Mouse (Mus musculus) layer of hippocampus, postnatal 36 days (tissue): Measurements from ENCODE around the gene Mok. TPM values are rescaled to one million over a fixed set of nuclear protein-coding genes. Genes with fewer than 3 reads are reported as not detected.

ENCODE experiments used
- DNase-seq, 2 experiments: peaks; one replicate each; pipeline ENCODE4 v3.0.0; 2022
- total RNA-seq, 2 experiments: library from RNA; stranded (reverse); gene quantifications; 2 replicates each; pipeline ENCODE4 v1.2.3; 2021

Gene Mok
- total RNA-seq, 2 experiments from 2014 or later: 11.8 TPM

DNA sequence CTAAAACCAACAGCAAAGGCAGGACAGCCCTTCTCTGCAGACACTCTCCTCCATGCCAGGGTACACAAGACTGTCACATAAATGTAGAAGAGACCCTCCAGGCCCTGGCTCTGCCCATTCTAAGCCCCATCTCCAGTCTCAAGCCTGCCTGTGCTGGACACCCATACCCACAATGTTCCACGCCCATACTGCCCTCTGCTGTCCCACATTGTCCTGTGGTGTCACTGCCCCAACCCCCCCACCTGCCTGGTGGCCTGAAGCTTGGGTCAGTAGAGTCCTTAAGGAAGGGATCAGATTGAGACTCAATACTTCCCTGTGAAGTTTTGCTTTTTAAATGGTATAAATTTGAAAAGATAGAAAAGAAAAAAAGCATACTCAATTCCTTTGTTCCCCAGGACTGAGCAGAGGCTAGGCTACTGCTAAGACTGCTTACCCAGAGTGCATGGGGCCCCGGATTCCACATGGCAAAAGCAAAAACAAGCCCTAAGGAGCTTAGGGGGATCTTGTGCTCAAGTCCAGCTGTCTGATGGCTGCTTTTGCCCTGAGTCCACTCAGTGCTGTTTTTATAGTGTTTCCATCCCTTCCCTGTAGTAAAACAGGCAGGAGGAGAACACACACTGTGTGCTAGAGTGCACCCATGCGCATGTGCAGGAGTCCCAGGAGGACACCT is 34.3 kb downstream of the Mok start:
- DNase-seq: peak in 1 of 2 experiments; percentile 32

DNA sequence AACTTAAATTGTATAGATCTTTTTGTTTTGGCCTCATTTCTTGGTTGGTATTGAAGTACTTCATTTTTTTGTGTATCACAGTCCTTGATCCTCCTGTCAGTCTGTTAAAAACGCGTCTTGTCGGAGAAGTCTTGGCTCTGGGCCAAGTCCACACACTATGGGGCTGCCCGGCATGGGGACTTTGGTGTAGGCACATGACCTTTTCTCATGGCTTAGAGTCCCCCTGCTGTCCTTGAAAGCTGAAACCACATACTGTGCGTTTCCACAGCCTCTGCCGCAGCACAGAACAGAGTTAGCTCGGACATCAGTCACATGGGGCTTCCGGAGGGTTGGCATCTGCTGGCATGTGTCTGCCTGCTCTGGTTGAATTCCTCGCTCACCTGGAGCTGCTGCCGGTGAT is 36.5 kb downstream of the Mok start:
- DNase-seq: no peak

DNA sequence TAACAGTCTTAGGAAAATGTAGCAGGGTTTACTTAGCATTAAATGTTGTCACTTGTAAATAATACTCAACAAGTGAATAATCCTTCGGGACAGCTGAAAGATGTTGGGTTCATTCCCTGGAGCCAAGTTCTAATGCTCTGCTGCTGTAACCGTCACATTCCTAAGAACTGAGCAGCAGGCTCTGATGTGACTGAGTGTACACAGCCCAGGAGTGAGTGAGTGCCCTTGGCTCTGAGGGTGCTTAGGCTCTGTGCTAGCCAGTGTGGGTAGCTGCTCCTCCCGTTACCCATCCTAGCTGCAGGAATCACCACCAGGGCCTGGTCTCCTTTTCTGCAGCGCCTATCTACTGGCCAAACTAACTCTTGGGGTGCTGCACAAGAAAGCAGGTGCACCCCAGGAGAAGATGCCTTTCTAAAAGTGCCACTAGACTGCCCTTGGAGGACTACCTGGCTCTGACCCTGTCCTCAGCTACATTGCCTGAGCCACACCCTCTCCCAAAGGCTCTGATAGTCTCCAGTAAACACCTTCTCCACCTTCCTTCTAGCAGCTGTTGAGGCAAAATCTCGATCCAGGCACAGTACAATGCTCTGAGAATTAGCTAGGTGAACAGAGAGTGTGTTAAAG is 38.0 kb downstream of the Mok start:
- no peak for DNase-seq

DNA sequence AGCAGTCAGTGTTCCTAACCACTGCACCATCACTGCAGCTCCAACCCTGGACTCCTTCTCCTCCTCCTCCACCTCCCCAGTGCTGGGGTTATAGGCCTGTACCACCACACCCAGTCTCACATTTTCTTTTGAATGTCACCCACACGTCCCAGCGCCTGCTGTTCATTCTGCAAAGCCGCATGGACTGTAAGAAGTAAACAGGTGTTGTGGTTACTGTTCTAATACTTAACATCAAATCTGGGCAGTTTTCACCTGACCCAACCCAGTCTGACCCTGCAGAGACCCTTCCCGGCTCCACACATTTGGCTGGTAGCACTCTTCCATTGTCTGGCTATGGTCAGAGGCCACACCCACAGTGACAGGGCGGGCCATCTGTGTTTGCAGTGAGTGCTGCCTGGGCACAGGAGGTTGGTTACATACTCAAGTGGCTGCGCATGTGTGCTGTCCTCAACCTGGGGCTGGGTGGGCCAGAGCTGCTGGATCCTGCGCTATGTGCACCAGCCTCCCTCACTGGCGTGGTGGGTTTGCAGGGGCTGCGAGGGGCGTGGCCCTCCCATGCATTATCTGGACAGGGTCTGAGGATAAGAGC is 38.8 kb downstream of the Mok start:
- DNase-seq: no peak

DNA sequence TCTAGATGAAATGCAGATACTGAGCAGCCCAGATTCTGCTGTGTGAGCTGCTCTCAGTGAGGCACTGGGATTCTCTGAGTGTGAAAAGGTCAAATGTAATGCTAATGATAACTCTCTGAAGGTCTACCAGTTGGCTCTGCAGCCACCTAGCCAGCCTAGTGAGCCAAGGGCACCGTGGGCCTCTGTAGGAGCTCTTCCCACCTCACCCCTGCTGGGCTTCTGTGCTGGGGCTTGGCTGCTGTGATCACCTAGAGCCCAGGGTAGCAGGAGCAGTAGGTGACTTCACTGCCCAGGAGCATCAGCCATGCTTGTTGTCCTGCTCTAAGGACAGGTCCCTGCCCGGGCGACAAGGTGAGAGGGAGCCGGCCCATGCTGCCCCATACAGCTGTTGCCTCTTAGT is 41.5 kb downstream of the Mok start:
- no peak for DNase-seq

DNA sequence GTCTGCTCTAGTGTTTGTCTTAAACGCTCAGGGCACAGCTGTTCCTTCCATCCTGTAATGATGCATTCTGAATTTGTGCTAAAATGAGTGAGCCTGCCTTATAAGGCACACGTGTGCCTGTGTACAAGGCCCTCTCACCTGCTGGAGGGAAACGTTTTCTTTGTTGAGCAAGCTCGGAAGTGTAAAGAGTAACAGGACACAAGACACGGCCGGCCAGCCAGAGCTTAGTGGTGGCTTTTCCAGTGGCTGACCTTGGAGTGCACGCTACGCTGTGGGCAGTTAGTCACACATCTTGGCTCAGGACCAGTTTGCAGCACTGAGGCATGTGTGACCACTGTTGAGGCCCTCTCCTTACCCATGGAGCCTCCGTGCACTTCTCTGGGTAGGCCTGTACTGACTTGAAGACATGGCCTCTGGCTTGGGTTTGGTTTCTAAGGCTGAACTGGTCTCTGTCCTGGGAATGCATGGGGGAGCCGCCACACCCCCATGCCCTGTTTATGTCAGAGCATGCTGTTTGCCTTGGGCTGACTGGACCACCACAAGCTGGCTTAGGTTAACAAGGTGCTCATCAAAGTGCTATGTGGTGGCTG is 42.8 kb downstream of the Mok start:
- DNase-seq: no peak

DNA sequence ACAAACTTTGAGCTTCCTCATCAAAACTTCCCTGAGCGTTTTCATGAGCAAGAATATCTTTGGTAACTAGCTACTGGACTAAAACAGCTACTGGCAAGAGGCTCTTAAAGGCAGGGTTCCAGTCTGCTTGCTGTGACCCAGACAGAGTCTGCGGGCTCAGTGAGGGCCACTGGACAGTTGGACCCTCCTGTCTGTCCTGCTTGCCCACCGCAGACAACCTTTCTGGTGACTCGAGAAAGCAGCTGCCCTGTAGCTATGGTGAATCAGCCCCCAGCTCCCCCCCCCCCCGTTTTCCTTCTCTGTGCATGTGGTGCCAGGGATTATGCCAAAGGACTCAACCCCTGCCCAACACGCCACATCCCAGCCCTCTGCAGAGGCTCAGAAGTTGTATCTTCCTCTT is 43.5 kb downstream of the Mok start:
- no peak for DNase-seq

DNA sequence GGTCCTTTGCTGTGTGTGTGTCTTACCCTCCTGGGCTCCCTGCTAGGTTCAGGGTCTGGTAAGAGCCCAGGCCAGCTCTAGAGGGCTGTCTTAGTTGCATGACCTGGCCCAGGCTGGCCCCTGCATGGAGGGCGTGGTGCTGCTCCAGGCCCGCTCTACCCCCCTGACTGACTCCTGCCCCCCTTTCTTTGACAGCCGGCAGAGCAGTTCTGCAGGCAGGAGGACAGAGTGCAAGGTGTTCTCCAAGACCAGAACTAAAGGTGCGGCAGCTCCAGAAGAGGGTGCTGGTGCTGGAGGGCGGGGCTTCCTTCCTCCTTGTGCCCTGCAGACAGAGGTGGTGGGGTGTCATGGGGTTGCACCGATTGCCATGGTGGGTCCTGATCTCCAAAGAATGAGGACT is 44.0 kb downstream of the Mok start:
- no peak for DNase-seq

DNA sequence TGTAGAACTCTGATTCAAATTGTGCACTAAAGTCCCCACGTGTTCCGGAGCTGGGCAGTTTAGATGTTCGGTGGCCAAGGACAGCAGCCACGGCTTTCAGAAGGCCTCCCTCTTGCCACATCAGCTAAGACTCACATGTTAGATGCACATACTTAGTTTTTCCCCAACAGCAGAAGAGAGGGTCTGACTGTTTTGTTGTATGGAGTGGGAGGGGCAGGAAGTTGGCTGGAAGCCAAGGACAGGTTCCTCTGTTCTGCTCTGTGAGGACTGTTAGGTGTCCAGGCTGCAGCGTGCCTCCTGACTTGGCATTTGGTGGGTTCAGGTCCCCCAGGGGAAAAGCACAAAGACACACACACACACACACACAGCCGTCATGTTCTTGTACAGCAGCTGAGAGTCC is 45.7 kb downstream of the Mok start:
- no peak for DNase-seq

DNA sequence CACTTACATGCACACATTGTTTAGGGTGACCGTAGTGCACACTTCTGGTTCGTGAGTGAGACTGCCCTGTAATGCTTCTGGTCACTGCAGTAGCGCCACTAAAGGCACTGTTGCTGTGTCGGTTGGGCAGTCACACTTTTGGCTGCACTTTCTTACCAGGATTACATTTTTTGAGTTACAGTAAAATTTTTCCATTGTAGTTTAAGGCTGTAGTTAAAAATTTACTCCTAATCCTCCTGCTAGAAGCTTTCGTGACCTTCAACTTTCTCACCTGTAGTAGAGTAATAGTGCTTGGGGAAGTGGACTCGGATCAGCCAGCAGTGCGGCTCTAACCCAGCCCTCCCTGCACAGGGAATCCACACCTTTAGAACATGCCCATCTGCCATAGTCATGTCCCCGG is 49.7 kb downstream of the Mok start:
- DNase-seq: no peak

DNA sequence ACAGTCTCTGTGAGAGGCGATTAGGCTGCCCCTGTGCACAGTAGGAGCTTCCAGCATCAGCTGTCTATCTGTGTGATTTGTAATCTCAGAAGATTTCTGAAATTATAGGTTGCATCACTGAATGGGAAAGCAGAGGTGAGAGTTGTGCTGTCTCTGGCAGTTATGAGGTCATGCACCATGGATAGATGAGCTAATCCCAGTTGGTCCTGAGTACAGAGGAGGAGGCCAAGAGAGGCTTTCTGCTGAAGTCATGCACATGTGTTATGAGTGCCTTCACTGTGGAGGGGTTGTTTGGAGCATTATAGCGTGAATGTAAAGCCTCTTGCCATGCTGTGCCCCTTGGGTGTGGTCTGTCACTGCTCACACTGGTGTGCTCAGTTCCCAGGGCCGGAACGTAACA is 50.2 kb downstream of the Mok start:
- no peak for DNase-seq

DNA sequence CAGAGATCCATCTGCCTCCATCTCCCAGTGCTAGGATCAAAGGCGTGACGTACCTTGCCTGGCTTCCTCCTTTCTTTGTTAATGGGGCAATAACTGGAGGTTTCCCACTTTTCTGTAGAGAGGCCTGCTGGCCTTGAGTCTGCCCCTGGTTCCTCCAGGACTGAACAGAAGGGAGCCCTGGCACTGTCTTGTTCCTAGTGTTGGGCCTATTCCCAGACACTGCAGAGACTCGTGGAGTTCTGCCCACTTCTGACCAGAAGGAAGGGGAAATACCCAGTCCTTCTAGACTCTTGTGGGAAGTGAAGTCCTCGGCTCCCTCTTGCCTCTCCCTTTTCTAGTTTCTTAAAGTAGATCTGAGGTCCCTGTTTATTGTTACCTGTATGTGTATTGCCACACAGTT is 54.5 kb downstream of the Mok start:
- DNase-seq: no peak

DNA sequence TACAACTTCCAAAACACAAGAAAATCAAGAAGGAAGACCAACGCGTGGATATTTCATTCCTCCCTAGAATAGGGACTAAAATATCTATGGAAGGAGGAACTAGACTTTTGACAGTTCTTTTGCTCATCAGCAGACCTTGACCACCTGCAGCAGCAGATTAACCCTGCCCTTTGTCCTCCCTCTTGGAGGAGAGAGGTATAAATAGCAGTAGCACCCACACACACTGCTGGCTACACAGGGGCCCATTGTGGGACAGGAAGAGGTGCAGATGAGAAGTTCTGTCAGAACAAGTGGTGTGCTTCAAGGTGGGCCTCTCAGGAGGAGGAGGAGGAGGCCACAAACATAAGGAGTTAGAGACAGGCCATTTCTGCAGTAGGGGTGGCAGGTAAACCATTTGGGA is 56.5 kb downstream of the Mok start:
- no peak for DNase-seq

DNA sequence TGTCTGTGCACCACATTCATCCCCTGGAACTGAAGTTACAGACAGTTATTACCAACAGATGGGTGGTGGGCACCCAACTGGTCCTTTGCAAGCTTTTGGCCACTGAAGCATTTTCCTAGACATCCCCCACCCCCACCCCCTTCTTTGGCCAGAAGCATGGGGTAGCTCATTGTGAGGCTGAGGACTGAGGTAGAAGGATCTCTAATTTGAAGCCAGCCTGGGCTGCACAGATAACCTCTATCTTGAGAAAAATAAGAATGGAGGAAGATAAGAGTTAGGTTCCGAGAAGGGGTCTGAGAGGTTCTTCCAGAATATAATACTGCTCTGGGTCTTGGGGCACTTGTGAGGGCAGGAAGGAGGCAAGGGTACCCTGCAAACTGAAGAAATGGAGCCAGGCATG is 58.5 kb downstream of the Mok start:
- DNase-seq: no peak

DNA sequence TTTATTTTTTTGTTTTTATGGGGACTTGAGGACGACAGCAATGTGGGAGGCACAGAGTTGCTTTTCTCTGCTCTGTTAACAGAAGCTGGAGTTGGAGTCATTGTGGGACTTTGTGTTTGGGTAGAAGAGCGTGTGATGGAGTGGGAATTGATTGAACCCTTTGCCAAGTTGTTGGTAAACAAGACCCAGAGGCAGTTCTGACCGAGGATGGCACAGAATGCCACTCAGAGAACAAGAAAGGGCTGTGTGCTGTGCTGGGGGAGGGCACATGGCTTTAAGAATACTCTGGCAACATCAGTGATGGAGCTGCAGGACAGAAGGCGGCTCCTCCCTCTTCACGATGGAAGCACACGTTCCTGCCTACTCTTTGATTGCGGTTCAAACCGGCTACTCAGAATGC is 59.6 kb downstream of the Mok start:
- peak; percentile 51 to 54 for DNase-seq

DNA sequence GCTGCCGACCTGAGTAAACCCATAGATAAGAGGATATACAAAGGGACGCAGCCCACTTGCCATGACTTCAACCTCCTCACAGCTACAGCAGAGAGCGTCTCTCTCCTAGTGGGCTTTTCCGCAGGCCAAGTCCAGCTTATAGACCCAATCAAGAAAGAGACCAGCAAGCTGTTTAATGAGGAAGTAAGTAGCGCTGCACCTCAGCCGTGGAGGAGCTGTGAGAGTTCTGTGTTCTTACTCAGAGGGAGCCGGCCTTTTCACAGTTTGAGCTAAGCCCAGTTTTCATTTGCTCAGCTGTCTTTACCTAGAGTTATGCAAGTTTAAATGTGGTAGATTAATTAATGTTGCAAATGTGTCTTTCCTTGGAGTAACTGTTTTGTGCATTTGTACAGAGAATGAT is 61.4 kb downstream of the Mok start:
- no peak for DNase-seq

DNA sequence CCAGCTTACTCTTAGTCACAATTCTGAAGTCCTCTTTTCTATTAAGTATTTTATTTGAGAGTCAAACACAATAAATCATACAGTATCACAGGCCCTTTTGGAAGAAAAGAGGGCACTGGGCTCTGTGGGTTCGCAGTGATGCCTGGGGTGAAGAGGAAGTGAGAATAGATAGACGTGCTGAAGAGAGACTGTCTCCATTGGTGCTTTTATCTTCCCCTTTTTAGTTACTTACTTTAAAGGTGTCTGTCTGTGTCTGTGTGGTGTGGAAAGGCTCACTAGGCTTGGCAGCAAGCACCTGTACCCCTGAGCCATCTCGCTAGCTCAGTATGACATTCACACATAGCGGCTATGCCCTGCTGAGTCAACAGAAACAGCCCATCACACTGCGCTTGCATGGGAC is 62.9 kb downstream of the Mok start:
- no peak for DNase-seq

DNA sequence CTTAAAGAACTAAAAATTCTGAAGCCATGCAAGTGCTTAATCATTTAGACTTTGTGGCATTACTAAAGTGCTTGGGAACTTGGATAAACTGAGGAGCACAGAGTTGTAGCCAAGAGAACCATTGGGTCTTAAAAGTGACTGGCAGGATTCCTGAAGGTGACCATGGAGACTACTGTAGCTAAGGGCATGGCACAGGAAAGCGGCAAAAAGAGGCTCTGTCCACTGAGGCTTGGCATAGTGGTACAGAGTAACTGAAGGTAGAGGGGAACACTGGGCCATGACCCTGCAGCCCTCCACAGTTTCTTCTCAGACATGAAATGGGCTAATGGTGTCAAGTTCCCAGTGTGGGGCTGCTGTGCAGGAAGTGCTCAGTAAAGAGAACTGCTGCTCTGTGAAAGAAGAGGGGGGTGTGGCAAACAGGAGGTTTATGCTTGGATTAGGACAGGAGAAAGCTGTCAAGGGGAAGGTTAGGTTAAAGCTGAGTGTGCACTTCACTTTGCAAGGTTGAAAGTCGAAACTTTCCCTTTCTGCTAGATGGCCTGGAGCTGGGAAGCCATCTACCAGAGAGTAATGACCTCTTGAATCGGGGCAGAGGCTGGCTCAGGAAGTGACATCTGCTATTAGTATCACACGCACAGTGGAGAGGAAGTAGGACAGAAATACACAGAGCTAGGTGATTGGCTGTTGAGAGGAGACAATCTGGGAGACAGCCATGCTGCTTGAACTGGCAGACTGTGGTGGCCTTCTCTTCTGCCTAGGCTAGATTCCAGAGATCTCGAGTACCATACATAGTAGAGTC is 64.9 kb downstream of the Mok start:
- no peak for DNase-seq

DNA sequence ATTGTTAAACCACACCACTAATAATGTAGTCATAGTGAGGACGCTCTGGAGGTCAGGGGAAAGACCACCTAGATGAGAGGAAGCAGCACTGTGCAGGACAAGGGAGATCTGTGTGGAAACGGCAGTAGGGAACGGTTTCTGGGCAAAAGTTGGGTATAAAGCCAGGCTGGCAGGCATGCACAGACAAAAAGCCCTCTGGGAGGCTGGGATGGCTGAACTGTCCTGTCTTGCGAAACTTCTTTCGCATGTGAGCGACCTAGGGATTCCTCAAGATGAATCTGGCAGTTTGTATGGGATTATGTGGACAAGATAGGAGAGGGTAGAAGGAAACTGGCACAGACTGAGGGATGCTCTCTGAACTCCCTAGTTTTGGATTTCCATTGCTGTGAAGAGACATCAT is 68.8 kb downstream of the Mok start:
- DNase-seq: no peak

DNA sequence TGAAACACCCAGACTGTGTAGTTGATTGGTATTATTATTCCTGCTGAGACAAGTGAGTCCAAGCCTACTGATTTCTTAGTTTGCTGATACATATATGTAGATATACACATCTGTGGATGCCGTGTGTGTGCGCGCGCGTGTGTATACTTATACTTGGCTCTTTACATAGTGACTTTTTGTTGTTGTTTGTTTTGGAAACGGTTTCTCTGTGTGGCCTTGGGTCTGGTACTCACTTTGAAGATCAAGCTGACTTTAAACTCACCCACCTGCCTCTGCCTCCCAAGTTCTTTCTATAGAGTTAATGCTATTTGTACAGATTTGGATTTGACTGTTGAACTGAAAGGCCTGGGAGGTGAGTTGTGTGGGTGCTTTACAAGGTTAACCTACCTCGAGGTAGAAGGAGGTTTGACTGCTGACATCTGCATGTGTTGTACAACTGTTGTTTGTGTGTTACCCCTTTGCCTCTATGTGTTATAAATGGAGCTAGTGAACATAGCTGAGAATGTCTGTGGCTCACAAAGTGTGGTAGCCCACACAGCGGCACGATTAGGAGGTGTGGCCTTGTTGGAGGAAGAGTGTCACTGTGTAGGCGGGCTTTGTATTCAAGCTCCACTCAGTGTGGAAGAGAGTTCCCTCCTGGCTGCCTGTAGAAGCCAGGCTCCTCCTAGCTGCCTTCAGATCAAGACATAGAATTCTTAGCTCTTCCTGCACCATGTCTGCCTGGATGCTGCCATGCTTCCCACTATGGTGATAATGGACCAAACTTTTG is 70.1 kb downstream of the Mok start:
- no peak for DNase-seq

DNA sequence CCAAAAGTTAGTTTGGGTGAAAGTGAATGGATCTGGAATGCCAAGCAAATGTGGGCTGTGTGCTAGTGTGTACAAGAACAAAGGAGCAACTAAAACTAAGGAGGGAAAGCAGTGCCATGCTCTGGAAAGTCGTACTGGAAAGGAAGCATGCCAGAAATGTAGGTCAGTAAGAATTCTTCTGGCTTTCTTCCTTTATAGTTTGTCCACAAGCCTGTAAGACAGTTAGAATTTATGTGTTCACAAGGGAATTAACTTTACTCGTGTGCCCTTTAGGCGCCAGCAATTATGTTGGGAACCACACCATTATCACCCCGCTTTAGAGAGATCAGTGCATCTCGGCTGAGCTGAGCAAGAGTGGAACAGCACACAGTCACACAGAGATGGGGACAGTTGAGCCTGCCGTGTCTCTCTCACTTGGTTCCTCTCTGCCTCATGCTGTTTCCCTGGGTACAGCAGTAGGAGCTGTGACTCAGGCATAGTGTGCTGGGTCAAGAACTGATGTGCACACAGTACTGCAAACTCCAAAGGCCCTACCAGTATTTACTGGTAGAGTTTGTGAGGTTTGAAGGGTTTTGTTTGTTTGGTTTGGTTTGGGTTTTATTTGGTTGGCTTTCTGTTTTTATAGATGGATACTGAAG is 71.0 kb downstream of the Mok start:
- no peak for DNase-seq

DNA sequence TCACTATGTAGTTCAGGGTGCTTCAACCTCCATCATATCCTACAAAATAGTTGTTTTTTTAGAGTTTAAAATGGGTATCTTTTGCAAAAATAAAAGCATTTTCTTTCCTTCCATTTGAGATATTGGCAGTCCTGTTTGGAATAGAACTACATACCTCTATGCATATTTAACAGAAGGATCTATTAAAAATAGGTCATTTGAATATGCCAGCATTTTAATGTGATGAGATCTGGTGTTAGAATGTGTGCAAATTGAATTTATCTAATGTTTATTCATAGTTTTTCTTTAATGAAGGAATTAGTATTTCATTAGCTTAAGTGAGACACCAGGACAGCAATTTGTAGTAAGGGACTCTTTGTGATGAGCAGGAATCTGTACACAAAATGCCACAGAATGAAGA is 72.2 kb downstream of the Mok start:
- no peak for DNase-seq
